Mouse (Mus musculus): ENCODE measurements around the gene Sirt1. TPM values are rescaled to one million over a fixed set of nuclear protein-coding genes. Genes with fewer than 3 reads are reported as not detected.
"Not testable (repeated sequence)": the region's sequence is repeated elsewhere in the genome, so short reads cannot be mapped to it uniquely, and the experiment has no call there.

Sirt1 gene
- polyA plus RNA-seq, 1 experiment from 2014 or later: 2.3 TPM

- Histone ChIP-seq H3K4me2 (peak overlapping the region; percentile 89), H3K27ac (replicated peaks) (peak overlapping the region; percentile 90), H3K4me3 (peak overlapping the region; percentile 72), H3K9me3 (no peaks in the 10 kb centered on the region), H3K4me1 (peaks cover 10% of the 10 kb centered on the region), H3K36me3 (no peaks in the 10 kb centered on the region), H3K9ac (peak overlapping the region; percentile 84), H3K27me3 (replicated peaks) (0 out of 2 replicates have a peak, but pooled peaks cover 2% of the 10 kb centered on the region)
- peak; percentile 71 for ATAC-seq (ENCODE audit: extremely low read depth, insufficient number of reproducible peaks, low FRiP score, low TSS enrichment)
- under 1% methylated on average over 19 of the region's 19 CpGs for WGBS
Measured at GRCm38 (mm10) chr10:63386444-63386843, 4.9 kb upstream of the Sirt1 start.

- H3K36me3 ChIP-seq; H3K9me3 ChIP-seq; ATAC-seq (ENCODE audit: extremely low read depth, insufficient number of reproducible peaks, low FRiP score, low TSS enrichment); H3K27me3 ChIP-seq (replicated peaks): not testable (repeated sequence)
- Histone ChIP-seq H3K9ac (peak overlapping the region; percentile 84), H3K4me1 (peaks cover 13% of the 10 kb centered on the region), H3K4me3 (peak overlapping the region; percentile 72), H3K4me2 (peak overlapping the region; percentile 89), H3K27ac (replicated peaks) (peak overlapping the region; percentile 90)
- WGBS: 20% methylated on average over 5 of the region's 5 CpGs
Measured at GRCm38 (mm10) chr10:63385897-63386296, 4.4 kb upstream of the Sirt1 start.

GRCm38 (mm10) chr10:63382372-63383279, 1.1 kb upstream of the Sirt1 start, which contains the start of gene Dnajc12:
Gene Dnajc12 (plus strand): TSS chr10:63382443.
- peak; percentile 90 for ATAC-seq (ENCODE audit: extremely low read depth, insufficient number of reproducible peaks, low FRiP score, low TSS enrichment)
- H3K36me3 ChIP-seq: no peaks in the 10 kb centered on the region
- H3K27me3 ChIP-seq (replicated peaks): peaks cover 12% of the 10 kb centered on the region; the same call in 1 of the 2 replicates
- H3K9me3 ChIP-seq: no peaks in the 10 kb centered on the region
- peak within 1 kb of the TSS; percentile 87 for H3K9ac ChIP-seq
- peak within 1 kb of the TSS; percentile 98 for H3K4me2 ChIP-seq
- H3K27ac ChIP-seq (replicated peaks): peak within 1 kb of the TSS; percentile 54; the same call in 1 of the 2 replicates
- H3K4me3 ChIP-seq: peak within 1 kb of the TSS; percentile 73
- WGBS: under 1% methylated on average over 28 of the region's 28 CpGs
- H3K4me1 ChIP-seq: peaks cover 13% of the 10 kb centered on the region

GRCm38 (mm10) chr10:63378948-63379680, 2.4 kb downstream of the Sirt1 start:
- WGBS: 68% methylated on average over 6 of the region's 6 CpGs

GRCm38 (mm10) chr10:63377468-63377867, 4.0 kb downstream of the Sirt1 start:
- Histone ChIP-seq H3K9me3 (no peaks in the 10 kb centered on the region), H3K4me3 (no peak overlapping the region), H3K27me3 (replicated peaks) (peaks cover 12% of the 10 kb centered on the region; the same call in 1 of the 2 replicates), H3K4me2 (0 out of 2 replicates have a peak overlapping the region, but pooled peaks have one; percentile 11), H3K4me1 (peaks cover 9% of the 10 kb centered on the region), H3K36me3 (no peaks in the 10 kb centered on the region), H3K9ac (no peak overlapping the region), H3K27ac (replicated peaks) (no peak overlapping the region)
- no peak for ATAC-seq (ENCODE audit: extremely low read depth, insufficient number of reproducible peaks, low FRiP score, low TSS enrichment)
- 19% methylated on average over 9 of the region's 9 CpGs for WGBS

More at GRCm38 (mm10) chr10:63378948-63379680, 2.4 kb downstream of the Sirt1 start:
- Histone ChIP-seq H3K4me1 (peaks cover 9% of the 10 kb centered on the region), H3K27me3 (replicated peaks) (peaks cover 12% of the 10 kb centered on the region; the same call in 1 of the 2 replicates), H3K36me3 (no peaks in the 10 kb centered on the region), H3K4me2 (no peak overlapping the region), H3K9me3 (no peaks in the 10 kb centered on the region), H3K4me3 (no peak overlapping the region), H3K9ac (no peak overlapping the region), H3K27ac (replicated peaks) (no peak overlapping the region)
- ATAC-seq (ENCODE audit: extremely low read depth, insufficient number of reproducible peaks, low FRiP score, low TSS enrichment): no peak

GRCm38 (mm10) chr10:63376303-63376702, 5.2 kb downstream of the Sirt1 start:
- whole genome bisulfite sequencing: 81% methylated on average over 5 of the region's 5 CpGs
- no peak overlapping the region for H3K4me2 ChIP-seq
- H3K27ac ChIP-seq (replicated peaks): no peak overlapping the region
- no peaks in the 10 kb centered on the region for H3K9me3 ChIP-seq
- ATAC-seq (ENCODE audit: extremely low read depth, insufficient number of reproducible peaks, low FRiP score, low TSS enrichment): no peak
- H3K4me3 ChIP-seq: no peak overlapping the region
- H3K4me1 ChIP-seq: peaks cover 2% of the 10 kb centered on the region
- no peaks in the 10 kb centered on the region for H3K36me3 ChIP-seq
- peaks cover 8% of the 10 kb centered on the region; the same call in 1 of the 2 replicates for H3K27me3 ChIP-seq (replicated peaks)
- H3K9ac ChIP-seq: no peak overlapping the region

- H3K9ac ChIP-seq: no peak overlapping the region
- no peaks in the 10 kb centered on the region for H3K4me1 ChIP-seq
- no peaks in the 10 kb centered on the region for H3K27me3 ChIP-seq (replicated peaks)
- no peaks in the 10 kb centered on the region for H3K36me3 ChIP-seq
- 74% methylated on average over 3 of the region's 3 CpGs for WGBS
- H3K4me2 ChIP-seq: no peak overlapping the region
- ATAC-seq (ENCODE audit: extremely low read depth, insufficient number of reproducible peaks, low FRiP score, low TSS enrichment): no peak
- H3K27ac ChIP-seq (replicated peaks): no peak overlapping the region
- no peaks in the 10 kb centered on the region for H3K9me3 ChIP-seq
- no peak overlapping the region for H3K4me3 ChIP-seq
Measured at GRCm38 (mm10) chr10:63368041-63368440, 13.5 kb downstream of the Sirt1 start.

- H3K27ac ChIP-seq (replicated peaks): no peak overlapping the region
- no peak overlapping the region for H3K9ac ChIP-seq
- H3K4me1 ChIP-seq: no peaks in the 10 kb centered on the region
- no peaks in the 10 kb centered on the region for H3K9me3 ChIP-seq
- no peaks in the 10 kb centered on the region for H3K36me3 ChIP-seq
- H3K4me3 ChIP-seq: no peak overlapping the region
- no peak for ATAC-seq (ENCODE audit: extremely low read depth, insufficient number of reproducible peaks, low FRiP score, low TSS enrichment)
- no peak overlapping the region for H3K4me2 ChIP-seq
- 66% methylated on average over 6 of the region's 6 CpGs for WGBS
- H3K27me3 ChIP-seq (replicated peaks): no peaks in the 10 kb centered on the region
Measured at GRCm38 (mm10) chr10:63367386-63367785, 14.1 kb downstream of the Sirt1 start.

GRCm38 (mm10) chr10:63365918-63366455, 15.5 kb downstream of the Sirt1 start:
- no peak overlapping the region for H3K27ac ChIP-seq (replicated peaks)
- H3K4me1 ChIP-seq: no peaks in the 10 kb centered on the region
- peak overlapping the region; percentile 51 for H3K4me2 ChIP-seq
- no peaks in the 10 kb centered on the region for H3K9me3 ChIP-seq
- H3K9ac ChIP-seq: no peak overlapping the region
- no peaks in the 10 kb centered on the region for H3K36me3 ChIP-seq
- ATAC-seq (ENCODE audit: extremely low read depth, insufficient number of reproducible peaks, low FRiP score, low TSS enrichment): no peak
- no peaks in the 10 kb centered on the region for H3K27me3 ChIP-seq (replicated peaks)
- peak overlapping the region; percentile 22; the same call in 1 of the 2 replicates for H3K4me3 ChIP-seq
- 52% methylated on average over 7 of the region's 7 CpGs for WGBS

GRCm38 (mm10) chr10:63360502-63360901, 21.0 kb downstream of the Sirt1 start:
- Histone ChIP-seq H3K36me3 (no peaks in the 10 kb centered on the region), H3K9ac (no peak overlapping the region), H3K4me1 (no peaks in the 10 kb centered on the region), H3K27me3 (replicated peaks) (no peaks in the 10 kb centered on the region), H3K9me3 (0 out of 2 replicates have a peak, but pooled peaks cover 2% of the 10 kb centered on the region), H3K27ac (replicated peaks) (no peak overlapping the region), H3K4me2 (no peak overlapping the region), H3K4me3 (no peak overlapping the region)
- 45% methylated on average over 1 of the region's 1 CpGs for WGBS
- ATAC-seq (ENCODE audit: extremely low read depth, insufficient number of reproducible peaks, low FRiP score, low TSS enrichment): no peak

- H3K4me1 ChIP-seq: no peaks in the 10 kb centered on the region
- peaks cover 12% of the 10 kb centered on the region; the same call in 1 of the 2 replicates for H3K9me3 ChIP-seq
- no peak for ATAC-seq (ENCODE audit: extremely low read depth, insufficient number of reproducible peaks, low FRiP score, low TSS enrichment)
- 0 out of 2 replicates have a peak, but pooled peaks cover 3% of the 10 kb centered on the region for H3K27me3 ChIP-seq (replicated peaks)
- WGBS: 73% methylated on average over 5 of the region's 5 CpGs
- no peak overlapping the region for H3K4me2 ChIP-seq
- no peak overlapping the region for H3K4me3 ChIP-seq
- no peak overlapping the region for H3K27ac ChIP-seq (replicated peaks)
- no peak overlapping the region for H3K9ac ChIP-seq
- no peaks in the 10 kb centered on the region for H3K36me3 ChIP-seq
Measured at GRCm38 (mm10) chr10:63352111-63352510, 29.4 kb downstream of the Sirt1 start.

Data from heart, embryonic 13.5 days (tissue).